Mouse (Mus musculus) embryonic fibroblast, embryonic 13.5 days (primary cell): Measurements from ENCODE around the gene Sult1d1. TPM values are rescaled to one million over a fixed set of nuclear protein-coding genes. Genes with fewer than 3 reads are reported as not detected.

Experiments used
- H3K27ac ChIP-seq: 2 replicates; pipeline ENCODE4 v1.5.1; 2012; ENCODE audit warnings: low read length, control low read depth, inconsistent platforms; ENCODE audit not compliant: insufficient read depth
- H3K4me1 ChIP-seq: 2 replicates; pipeline ENCODE4 v1.6.1; 2011; ENCODE audit warnings: low read length; ENCODE audit not compliant: control insufficient read depth, insufficient read depth
- H3K4me3 ChIP-seq: 2 replicates; pipeline ENCODE4 v1.5.1; 2011; ENCODE audit warnings: mild to moderate bottlenecking, control low read depth, low read length; ENCODE audit not compliant: insufficient read depth
- CTCF ChIP-seq: IDR thresholded peaks from 2 replicates; pipeline ENCODE4 v1.5.1; 2011; ENCODE audit warnings: mild to moderate bottlenecking, control low read depth, low read length, moderate library complexity, borderline replicate concordance; ENCODE audit not compliant: insufficient read depth
- POLR2A ChIP-seq: IDR thresholded peaks from 2 replicates; pipeline ENCODE4 v1.6.1; 2011; ENCODE audit warnings: low read depth, mild to moderate bottlenecking, control low read depth, low read length, moderate library complexity
- polyA plus RNA-seq: library from polyadenylated mRNA; stranded (reverse); fragments of >200 nt; gene quantifications from 2 replicates; pipeline ENCODE4 v1.2.4, GENCODE M21; 2011; ENCODE audit warnings: low read depth; ENCODE audit not compliant: missing spikeins, insufficient read length

Sult1d1 gene
- polyA plus RNA-seq: not detected in 2 replicates

DNA sequence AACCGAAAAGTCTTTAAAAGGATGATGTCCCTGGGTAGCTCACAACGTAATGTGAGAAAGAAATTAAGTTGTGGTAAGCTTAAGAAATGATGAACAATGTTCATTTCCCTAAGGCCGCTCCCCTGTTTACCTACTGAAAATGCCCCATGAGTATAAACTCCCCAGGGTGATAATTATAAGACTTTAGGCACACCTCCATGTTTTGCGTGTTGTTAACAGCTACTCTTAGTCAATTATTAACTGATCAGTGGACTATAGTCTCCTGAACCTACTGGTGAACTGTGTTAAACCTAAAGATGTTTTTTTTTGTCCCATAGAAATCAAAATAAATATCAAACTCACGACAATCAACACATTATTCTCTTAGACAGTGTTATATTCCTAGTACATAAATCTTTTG is at the start of gene Sult1d1:
Gene Sult1d1, minus strand, starts transcription at position 183 of the 400 bp plus-strand sequence.
- Histone ChIP-seq H3K27ac (no peak within 1 kb of the TSS), H3K4me3 (no peak within 1 kb of the TSS), H3K4me1 (no peaks in the 10 kb centered on the region)
- TF ChIP-seq POLR2A: no peak
- no peak for TF ChIP-seq CTCF

DNA sequence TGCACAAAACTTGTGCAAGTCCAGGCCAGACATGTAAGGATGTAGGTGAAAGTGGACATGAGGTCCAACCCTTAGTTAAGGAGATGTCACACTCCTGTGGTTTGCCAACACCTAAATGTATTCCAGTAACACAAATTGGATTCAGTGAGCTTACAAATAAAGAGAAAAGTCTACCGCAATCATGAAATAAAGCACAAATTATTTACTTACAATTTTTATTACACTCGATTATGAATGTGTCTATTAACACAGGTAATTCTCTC is 46.2 kb upstream of the Sult1d1 start:
- H3K4me1 ChIP-seq: no peaks in the 10 kb centered on the region
- TF ChIP-seq POLR2A (no peak), CTCF (no peak)
- no peak overlapping the region for H3K4me3 ChIP-seq
- no peak overlapping the region for H3K27ac ChIP-seq

DNA sequence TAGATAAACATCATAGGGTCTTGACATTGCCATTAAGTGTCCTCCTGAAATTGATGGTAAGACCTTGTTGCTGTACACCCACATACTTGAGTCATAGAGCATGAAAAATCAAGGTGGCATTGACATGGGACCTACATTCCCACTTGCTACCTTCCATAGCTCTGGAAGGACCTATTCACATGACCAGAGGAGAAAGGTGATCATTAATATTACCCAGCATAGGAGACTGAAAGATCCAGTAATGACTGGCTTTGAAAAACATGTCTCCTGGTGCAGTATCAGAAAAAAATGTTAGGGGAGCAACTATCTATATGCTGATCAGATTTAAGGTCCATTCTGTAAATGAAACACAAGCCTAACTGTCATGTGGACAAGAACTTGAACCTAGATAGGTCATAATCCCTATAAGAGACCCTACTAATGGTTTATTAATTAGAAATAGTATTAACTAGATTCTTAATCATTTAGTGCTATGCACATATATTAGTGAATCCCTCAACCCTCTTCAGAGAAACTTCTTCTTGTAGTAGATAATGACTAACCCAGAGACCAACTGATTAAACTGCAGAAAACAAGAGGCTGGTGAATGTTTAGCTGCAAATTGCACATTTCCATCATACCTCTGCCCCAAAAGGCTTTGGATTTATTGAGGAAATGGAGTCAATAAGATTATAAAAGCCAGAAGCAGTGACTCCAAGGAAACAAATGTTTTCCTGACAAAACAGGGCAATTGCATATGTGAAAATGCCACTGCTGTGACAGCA is 45.7 kb upstream of the Sult1d1 start:
- Histone ChIP-seq H3K4me1 (no peaks in the 10 kb centered on the region), H3K27ac (no peak overlapping the region), H3K4me3 (no peak overlapping the region)
- TF ChIP-seq CTCF: no peak
- TF ChIP-seq POLR2A: no peak

DNA sequence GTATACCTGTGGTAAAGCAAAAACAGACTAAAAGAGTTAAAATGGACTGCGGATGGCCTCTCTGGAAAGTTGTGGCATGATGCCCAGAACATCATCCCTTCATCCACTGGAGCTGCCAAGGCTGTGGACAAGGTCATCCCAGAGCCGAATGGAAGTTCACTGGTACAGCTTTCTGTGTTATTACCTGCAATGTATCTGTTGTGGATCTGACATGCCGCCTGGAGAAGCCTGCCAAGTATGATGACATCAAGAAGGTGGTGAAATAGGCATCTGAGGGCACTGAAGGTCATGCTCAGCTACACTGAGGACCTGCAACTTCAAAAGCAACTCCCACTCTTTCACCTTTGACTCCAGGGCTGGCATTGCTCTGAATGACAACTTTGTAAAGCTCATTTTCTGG is 32.2 kb upstream of the Sult1d1 start:
- Histone ChIP-seq H3K4me1 (no peaks in the 10 kb centered on the region), H3K4me3 (no peak overlapping the region), H3K27ac (no peak overlapping the region)
- TF ChIP-seq POLR2A: no peak
- no peak for TF ChIP-seq CTCF

DNA sequence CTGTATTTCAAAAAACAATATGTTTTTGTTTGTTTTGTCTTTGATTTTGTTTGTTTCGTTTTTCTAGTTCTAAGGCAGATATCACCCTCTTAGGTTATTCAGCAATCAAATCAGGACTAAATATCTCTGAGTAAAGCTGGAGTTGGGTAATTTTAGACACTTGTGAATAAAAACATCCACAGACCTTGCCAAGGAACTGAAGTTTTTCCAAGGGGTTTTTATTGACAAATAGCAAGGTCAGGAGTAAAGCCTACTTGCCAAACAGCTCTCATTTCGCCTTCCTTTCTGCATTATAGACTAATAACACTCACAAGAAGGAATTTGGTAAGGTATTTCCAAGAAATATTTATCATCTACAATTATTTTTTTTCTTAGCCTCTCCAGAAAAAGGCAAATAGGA is 29.1 kb upstream of the Sult1d1 start:
- H3K4me1 ChIP-seq: no peaks in the 10 kb centered on the region
- H3K27ac ChIP-seq: no peak overlapping the region
- TF ChIP-seq POLR2A (no peak), CTCF (no peak)
- H3K4me3 ChIP-seq: no peak overlapping the region

DNA sequence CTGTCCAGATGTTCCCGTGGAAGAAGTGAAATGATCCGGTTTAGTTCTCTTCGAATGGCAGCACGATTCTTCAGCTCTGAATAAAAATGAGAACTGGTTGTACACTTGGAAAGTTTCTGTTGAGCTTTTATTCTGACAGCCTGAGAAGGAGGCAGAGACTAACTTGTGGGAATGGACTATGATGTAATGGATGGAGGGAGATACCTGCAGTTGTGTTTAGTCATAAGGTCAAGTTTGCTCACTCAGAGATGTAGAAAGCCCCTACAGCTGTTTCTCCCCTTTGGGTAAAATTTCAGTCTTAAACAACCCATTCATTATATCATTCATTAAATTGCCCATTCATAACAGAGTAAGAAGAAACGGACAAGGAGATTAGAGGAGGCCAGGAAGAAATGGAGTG is 22.7 kb upstream of the Sult1d1 start, which contains the start of gene Sult1e1:
Gene Sult1e1, minus strand, starts transcription at position 101 of the 400 bp plus-strand sequence.
- no peak within 1 kb of the TSS for H3K4me3 ChIP-seq
- no peak within 1 kb of the TSS for H3K27ac ChIP-seq
- H3K4me1 ChIP-seq: no peaks in the 10 kb centered on the region
- TF ChIP-seq POLR2A (no peak), CTCF (no peak)

DNA sequence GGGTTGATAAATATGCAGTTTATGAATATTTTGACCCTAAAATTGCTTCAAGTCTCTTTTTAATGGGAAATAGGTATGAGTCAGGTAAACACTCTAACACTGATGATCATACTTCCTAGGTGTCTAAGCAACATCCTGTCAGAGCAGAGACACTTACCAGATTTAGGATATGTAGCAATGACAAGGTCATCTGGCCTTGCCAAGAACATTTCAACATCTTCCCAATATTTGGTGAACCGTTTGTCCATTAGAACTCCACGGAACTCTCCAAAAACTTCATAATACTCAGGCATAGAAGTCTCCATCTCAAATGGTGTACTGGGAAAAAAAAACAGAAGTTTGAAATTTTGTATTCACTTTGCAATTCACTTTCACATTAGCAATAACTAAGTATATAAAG is 21.1 kb upstream of the Sult1d1 start:
- no peak overlapping the region for H3K4me3 ChIP-seq
- H3K4me1 ChIP-seq: no peaks in the 10 kb centered on the region
- TF ChIP-seq POLR2A: no peak
- no peak for TF ChIP-seq CTCF
- no peak overlapping the region for H3K27ac ChIP-seq

DNA sequence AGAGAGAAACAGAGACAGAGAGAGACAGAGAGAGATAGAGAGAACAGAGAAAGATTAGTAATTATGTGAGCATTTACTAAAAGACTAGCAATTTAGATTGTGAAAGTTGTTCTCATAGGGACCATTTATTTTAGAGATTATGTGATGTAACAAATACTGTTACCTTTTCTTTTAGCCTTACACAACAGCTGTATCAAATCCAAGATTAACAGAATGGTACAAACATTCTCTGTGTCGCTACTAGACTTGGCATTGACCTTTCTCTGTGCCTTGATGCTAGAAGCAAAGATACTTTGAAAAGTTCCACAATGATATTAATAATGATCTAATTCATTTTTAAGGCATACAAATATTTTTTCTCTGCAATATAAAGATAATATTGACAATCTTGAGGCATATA is 11.6 kb upstream of the Sult1d1 start:
- Histone ChIP-seq H3K4me1 (no peaks in the 10 kb centered on the region), H3K4me3 (no peak overlapping the region), H3K27ac (no peak overlapping the region)
- TF ChIP-seq POLR2A (no peak), CTCF (no peak)

DNA sequence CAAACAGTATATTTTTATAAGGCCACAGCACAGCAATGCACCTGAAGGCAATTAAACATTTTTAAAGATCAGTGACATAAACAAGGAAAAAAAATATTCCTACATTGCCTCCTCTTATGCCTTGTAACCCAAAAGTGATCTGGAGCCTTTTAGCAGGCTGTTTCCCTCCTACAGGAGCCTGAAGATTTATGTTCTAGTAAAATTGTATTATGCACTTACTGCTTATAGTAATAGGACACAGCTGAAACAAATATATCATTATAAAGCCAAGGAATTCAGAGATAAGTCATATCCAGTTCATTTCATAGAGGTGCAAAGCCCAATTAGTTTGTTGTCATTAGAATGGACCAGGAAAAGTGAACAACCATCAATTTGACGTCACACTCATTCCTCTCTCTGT is 5.3 kb upstream of the Sult1d1 start:
- TF ChIP-seq CTCF (no peak), POLR2A (no peak)
- Histone ChIP-seq H3K27ac (no peak overlapping the region), H3K4me1 (no peaks in the 10 kb centered on the region), H3K4me3 (no peak overlapping the region)

DNA sequence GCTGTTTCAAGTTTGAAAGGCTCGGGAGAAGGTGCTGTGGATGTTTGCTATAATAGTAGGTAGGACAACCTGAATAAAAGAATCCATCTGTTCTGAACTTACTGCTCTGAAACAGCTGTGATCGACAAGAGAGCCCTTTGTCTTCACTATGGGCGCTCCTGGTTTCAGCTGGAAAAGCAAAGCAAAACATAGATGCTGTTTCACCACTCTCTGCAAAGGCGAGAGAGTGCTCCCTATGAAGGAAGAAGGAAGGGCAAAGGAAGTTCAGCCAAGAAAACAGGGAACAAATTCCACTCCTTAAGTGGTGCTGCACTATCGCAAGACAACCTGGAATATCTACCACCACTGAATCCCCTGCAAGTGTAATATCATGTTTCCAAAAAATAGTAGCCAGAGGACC is 4.7 kb upstream of the Sult1d1 start:
- no peaks in the 10 kb centered on the region for H3K4me1 ChIP-seq
- no peak for TF ChIP-seq CTCF
- no peak for TF ChIP-seq POLR2A
- H3K4me3 ChIP-seq: no peak overlapping the region
- H3K27ac ChIP-seq: no peak overlapping the region
